Mouse (Mus musculus) right cerebral cortex, postnatal 25 days (tissue): Measurements from ENCODE around the gene Ccdc116.
"Not testable (repeated sequence)": the region's sequence is repeated elsewhere in the genome, so short reads cannot be mapped to it uniquely, and the experiment has no call there.

Source experiments
- DNase-seq: peaks from one replicate; pipeline ENCODE4 v3.0.0; 2022

The Ccdc116 gene

DNA sequence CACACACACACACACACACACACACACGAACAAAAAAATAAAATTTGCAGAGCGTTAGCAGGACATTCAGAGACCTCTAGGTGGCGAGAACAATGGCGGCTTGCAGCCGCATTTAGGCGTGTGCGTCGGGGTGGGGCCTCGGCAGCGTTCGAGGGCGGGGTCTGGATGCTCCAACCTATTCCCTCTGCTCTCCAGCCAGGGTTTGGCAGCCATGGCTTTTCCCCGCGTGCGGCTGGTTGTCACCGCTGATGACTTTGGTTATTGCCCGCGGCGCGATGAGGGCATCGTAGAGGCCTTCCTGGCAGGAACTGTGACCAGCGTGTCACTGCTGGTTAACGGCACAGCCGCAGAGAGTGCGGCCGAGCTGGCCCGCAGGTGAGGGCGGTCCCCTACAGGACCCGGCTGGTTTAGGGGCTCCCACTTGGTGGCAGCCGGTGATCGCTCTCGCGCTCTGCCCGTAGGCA, at the start of gene Ccdc116:
Gene Ccdc116, minus strand, starts transcription at position 458 of the 464 bp plus-strand sequence.
- DNase-seq = peak; percentile 76

DNA sequence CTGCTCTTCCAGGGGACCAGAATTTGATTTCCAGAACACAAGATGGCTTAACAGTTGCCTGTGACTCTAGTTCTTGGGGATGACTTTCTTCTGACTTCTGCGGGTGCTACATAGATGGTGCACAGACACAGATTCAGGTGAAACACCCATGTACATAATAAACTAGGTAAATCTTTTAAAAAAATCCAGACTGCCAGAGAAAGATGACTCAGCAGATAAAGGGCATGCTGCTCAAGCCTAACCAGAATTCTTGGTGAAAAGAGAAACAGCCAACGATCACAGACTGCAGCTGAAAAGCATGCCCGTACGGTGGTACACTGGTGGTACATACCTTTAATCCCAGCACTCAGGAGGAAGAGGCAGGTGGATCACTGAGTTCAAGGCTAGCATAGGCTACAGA, 46.8 kb upstream of the Ccdc116 start:
- DNase-seq = no peak

DNA sequence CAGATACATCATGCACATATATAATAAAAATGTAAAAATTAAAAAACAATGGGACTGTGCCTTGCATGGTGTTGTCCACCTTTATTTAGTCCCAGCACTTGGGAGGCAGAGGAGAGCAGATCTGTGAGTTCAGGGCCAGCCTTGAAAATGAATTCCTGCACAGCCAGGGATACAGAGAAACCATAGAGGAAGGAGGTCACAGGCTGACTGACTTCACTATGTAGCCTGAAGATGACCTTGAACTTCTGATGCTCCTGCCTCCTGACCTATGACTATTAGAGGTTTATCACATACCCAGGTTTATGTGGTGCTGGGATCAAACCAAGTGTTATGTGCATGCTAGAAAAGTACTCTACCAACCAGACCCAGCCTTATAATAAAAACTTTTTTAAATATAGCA, 38.4 kb upstream of the Ccdc116 start:
- DNase-seq = no peak

DNA sequence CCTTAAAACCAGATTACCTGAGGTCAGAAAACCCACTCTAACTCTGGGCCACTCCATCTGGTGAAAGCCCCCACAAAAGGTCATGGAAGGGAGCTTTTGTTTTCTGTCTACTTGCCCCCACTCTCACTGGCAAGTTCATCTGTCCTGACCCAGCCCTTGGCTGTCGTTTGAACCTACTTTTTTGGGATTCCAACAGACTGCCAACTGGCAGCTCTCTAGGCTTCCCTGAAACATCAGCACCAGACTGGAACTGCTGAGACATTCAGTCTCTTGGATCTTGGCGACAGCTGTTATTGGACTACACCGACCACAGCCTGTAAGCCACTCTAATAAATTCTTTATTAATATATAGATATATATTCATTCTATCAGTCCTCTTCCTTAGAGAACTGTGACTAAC, 36.0 kb upstream of the Ccdc116 start:
- no peak for DNase-seq

GRCm38 (mm10) chr16:17182136-17182535, 35.1 kb upstream of the Ccdc116 start:
- DNase-seq = no peak

DNA sequence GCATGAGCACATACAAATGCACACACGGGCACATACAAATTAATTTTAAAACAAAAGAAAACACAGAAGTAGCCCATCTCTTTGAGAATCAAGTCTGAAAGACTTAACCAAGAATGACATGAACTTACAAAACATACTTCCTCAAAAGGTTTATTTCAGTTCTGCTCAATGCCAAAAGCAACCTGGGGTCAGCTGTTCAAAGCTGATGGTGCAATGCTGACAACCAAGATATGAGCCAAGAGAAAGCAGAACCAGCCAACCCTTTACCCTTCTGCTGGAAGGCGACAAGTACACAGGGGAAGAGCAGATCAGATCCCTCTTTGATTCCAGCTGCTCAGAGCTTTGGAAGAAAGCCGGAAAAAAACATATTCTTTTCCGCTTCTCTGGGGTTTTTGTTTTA, 34.4 kb upstream of the Ccdc116 start:
- DNase-seq = no peak

DNA sequence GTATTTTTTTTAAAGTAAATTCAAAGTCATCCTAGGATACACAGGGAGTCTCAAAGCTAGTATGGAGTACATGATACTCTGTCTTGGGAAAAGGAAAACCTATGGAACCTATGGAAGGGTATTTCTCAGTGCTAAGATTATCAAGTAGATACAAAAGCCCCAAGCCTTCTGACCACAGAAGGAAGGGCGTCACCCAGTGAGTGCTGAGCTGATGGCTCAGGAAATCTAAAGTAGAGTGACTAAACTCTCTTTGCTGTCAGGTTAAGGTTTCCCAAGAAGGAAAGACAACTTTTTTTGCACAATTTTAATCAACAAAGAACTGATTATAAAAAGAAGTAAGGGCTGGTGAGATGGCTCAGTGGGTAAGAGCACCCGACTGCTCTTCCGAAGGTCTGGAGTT, 32.7 kb upstream of the Ccdc116 start:
- no peak for DNase-seq

DNA sequence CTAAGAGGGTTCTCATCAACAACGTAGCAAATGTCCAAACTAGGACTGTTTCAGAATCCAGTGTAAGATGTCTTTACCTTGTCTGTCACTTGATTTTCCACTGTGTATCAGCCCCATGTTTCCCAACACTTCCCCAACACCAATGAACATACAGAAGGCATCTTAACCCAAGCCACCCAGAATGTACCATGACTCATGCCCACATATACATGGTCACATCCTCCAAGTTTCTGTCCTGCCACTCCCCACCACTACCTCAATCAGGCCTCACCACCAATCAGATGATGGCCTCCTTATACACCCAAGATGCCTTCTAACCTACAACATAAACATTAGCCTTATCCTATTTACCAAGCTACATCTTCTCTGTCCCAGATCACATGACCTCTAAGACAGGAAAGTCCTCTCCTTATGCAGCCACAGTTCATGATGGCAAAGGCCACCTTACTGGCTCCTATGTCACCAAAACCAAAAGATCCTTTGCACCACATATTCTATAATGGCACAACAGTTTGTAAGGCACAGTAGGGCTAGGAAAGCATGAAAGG, 30.7 kb upstream of the Ccdc116 start:
- DNase-seq = no peak

- no peak for DNase-seq
These were observed 28.7 kb upstream of the Ccdc116 start for GRCm38 (mm10) chr16:17175765-17176164.

GRCm38 (mm10) chr16:17168049-17168448, 21.0 kb upstream of the Ccdc116 start:
- no peak for DNase-seq

DNA sequence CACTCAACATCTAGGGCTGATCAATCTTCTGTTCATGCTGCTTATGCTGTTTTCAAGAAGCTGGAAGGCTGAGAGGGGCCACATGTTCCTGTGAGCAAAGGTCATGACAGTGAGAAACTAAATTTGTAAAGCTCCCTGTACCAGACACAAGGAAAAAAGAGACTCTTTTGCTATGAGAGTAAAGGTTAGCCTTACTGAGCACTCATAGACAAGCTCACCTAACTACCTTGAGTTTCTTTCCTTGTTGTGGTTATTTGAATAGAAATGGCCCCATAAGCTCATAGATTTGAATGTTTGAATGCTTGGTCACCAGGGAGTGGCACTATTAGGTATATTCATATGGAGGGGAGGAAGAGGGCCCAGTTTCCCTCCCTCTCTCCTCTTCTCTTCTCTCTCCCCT, 20.1 kb upstream of the Ccdc116 start:
- DNase-seq = no peak

- DNase-seq = not testable (repeated sequence)
These were observed 18.4 kb upstream of the Ccdc116 start for GRCm38 (mm10) chr16:17165478-17165877.

- DNase-seq = no peak
These were observed 7.3 kb upstream of the Ccdc116 start for GRCm38 (mm10) chr16:17154346-17154745.

- no peak for DNase-seq
These were observed 4.8 kb upstream of the Ccdc116 start for GRCm38 (mm10) chr16:17151874-17152273.

GRCm38 (mm10) chr16:17150520-17151258, 3.7 kb upstream of the Ccdc116 start:
- DNase-seq = no peak

DNA sequence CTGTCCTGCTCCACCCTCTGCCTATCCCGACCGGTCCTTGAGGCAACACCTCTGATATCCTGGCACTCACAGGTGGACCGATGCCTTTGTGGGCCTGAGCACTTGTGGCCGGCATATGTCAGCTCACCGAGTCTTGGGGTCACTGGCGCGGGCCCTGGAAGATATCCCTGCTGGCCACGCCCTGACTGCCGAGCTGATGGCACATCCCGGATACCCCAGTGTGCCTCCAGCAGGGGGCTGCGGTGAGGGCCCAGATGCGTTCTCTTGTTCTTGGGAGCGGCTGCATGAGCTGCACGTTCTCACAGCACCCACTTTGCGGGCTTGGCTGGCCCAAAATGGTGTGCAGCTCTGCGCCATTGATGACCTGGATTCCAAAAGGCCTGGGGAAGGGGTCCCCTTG, 1.1 kb upstream of the Ccdc116 start:
- DNase-seq = no peak

- DNase-seq = peak; percentile 50
These were observed 431 bp upstream of the Ccdc116 start for GRCm38 (mm10) chr16:17147391-17147929.

- no peak for DNase-seq
These were observed 2.7 kb downstream of the Ccdc116 start, which contains the start of gene Ydjc for GRCm38 (mm10) chr16:17144339-17144738. Gene Ydjc (plus strand): TSS chr16:17144621.

- DNase-seq = no peak
These were observed 9.7 kb downstream of the Ccdc116 start for GRCm38 (mm10) chr16:17137355-17137754.

DNA sequence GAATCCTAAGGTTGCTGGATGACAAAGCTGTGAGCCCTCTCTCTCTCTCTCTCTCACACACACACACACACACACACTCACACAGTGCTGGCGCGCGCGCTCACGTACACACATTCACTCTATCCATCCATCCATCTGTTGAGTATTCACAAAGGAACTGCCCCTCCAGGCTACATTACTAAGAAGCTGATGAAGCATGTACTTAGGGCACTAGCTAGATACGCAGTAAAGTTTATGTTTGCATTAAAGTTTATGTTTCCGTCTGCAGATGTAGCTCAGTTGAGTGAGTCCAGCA, 14.2 kb downstream of the Ccdc116 start:
- DNase-seq = no peak

DNA sequence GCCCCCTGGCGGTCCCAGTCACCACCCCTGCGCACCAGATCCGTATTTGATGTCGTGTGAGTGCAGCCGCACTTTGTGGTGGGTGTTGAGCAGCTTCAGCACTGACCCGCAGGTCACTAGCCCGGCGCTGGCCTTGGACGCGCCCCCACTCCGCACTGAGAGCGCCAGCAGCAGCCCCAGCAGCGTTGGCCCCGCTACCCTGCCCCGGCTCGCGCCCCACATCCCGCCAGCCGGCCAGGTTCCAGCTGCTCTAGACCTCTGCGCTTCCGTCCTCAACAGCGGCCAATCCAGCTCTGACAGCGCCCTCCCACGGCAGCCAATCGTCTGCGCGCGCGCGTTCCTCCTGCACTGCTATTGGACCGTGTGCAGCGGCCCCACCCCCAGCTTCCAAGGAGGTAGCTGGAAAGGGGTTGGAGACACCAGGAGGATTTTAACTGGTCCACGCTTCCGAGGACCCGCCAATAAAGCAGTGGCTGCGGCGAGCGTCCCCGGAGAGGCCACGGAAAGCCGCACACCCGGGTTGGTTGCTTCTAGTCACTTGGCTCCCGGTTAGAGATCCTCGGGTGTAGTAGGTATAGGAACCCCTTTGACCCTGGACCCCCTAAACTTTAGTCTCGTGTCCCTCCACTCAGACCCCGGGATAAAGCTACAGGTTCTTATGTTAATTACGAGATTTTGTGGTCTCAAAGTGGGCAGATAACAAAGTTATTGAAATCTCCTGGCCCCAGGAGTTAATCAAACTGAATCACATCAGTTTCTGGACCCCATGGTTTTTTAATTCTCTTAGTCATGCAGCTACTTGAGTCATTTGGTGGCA, 14.7 kb downstream of the Ccdc116 start, which contains the start of gene Sdf2l1:
Gene Sdf2l1, minus strand, starts transcription at position 295 of the 817 bp plus-strand sequence.
- peak; percentile 98 for DNase-seq

DNA sequence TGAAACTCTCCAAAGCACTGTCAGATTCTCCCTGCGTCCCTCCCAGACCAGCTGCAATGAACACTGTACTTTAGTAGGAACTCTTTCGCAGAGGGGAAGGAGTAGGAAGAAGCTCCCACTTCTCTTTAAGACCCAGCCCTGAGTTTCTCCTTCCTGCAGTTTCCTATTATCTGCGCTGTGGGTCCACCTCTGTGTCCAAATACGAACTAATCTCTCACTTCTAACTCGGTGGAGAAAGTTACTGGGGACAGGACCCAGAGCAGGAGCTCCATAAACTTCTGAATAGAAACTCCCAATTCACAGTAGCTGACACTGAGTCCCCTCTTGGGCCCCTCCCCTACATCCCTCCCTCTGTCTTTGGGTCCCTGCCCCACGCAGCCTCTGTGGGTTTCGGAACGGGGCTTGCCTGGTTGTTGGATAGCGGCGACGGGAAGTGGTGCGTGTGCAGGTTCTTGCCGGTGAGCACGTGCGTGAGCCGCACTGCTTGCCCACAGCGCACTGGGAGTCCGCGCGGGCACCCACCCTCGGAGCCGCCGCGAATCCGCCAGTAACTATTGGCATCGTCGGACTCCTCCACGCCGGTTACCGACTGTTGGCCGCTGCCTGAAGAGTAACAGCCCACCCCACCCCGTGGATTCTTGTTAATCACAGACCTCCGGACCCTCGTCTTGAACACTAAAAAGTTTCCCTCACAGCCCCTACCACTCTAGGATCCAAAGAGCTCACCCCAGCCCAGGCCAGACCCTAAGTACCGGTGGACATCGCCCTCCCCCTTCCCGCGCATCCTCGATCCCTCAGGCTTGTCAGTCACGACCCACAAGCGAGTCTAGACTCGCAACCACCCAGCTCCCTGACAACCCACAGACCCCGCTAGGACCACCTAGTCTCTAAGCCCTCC, 15.6 kb downstream of the Ccdc116 start:
- DNase-seq = peak; percentile 25

GRCm38 (mm10) chr16:17127292-17127691, 19.7 kb downstream of the Ccdc116 start:
- no peak for DNase-seq
